Mouse (Mus musculus): Measurements from ENCODE around the gene Slit1. TPM values are rescaled to one million over a fixed set of nuclear protein-coding genes. Genes with fewer than 3 reads are reported as not detected.

Gene Slit1
- polyA plus RNA-seq, 1 experiment from 2014 or later, result 18.2 TPM

DNA sequence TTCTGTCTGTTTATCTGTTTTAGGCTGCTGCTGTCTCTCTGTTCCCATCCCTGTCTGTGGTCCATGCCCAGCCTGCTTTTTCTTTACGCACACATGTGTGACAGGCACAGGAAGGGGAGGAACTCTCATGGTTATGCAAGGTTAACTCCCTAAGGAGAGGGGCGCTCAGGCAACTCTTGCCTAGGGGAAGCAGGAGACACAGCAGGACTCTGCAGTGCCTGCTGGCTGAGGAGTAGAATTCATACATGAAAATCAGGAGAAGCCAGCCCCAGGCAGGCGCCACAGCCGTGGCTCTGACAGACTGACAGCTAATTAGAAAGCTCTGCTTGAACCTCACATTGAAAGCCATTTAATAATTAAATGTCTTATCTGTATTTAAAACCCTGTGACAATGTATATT lies 70.6 kb downstream of the Slit1 start:
- peaks cover 59% of the 10 kb centered on the region for H3K4me1 ChIP-seq (ENCODE audit: control insufficient read depth, insufficient read depth, low read length)
- no peak overlapping the region for H3K4me3 ChIP-seq (ENCODE audit: low read depth, low read length)
- H3K27ac ChIP-seq (ENCODE audit: low read length), result peak overlapping the region; percentile 72
- peak; percentile 41; the same call in 1 of the 2 replicates for ATAC-seq
- H3K9me3 ChIP-seq (replicated peaks; ENCODE audit: control insufficient read depth, low read length, poor library complexity, severe bottlenecking), result no peaks in the 10 kb centered on the region
- H3K4me2 ChIP-seq (ENCODE audit: low read length), result no peak overlapping the region; the same call in 1 of the 2 replicates
- H3K36me3 ChIP-seq (ENCODE audit: control insufficient read depth, insufficient read depth, low read length), result no peaks in the 10 kb centered on the region
- 12% methylated on average over 4 of the region's 4 CpGs for WGBS
- no peaks in the 10 kb centered on the region for H3K27me3 ChIP-seq (ENCODE audit: control insufficient read depth, insufficient read depth, low read depth, low read length)
- H3K9ac ChIP-seq (ENCODE audit: low read depth, low read length), result no peak overlapping the region

DNA sequence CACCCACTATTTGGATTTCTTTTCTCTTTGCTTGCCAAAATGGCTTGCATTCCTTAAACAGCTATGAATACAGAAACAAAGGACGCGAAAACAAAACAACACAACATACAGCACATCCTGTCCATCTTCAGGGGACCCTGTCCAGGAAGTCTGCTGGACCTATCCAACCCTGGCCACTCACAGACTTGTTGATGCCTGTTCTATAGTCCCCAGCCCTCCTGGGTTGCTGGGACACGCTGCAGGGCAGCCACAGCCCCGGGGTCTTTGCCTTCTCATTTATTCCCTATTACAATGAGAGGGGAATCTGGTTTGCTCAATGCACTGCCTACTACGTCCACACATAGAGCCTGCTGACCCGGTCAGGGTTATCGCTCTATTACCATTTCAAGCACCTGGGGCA lies 72.5 kb downstream of the Slit1 start:
- WGBS, result 34% methylated on average over 7 of the region's 7 CpGs

DNA sequence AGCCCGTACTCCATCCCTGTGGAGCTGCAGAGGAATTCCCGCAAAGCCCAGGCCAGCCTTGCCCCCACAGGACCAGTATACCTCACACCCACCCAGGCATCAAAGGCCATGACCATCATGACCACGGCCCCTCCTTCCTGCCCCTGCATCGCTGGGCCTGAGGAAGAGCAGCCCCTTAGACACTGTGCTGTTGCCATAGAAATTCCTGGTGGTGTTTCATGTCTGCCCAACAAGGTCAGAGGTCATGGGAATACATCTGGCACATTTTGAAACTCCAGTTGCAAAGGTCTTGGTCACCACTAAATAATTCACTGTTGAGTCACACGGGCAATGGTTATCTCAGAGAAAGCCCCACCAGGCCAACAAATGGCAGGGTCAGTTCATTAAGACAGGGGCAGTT lies 73.0 kb downstream of the Slit1 start:
- peak; percentile 30; the same call in 1 of the 2 replicates for ATAC-seq
- Histone ChIP-seq H3K27me3 (ENCODE audit: control insufficient read depth, insufficient read depth, low read depth, low read length) (no peaks in the 10 kb centered on the region; the same call in 1 of the 2 replicates), H3K36me3 (ENCODE audit: control insufficient read depth, insufficient read depth, low read length) (no peaks in the 10 kb centered on the region), H3K4me3 (ENCODE audit: low read depth, low read length) (no peak overlapping the region), H3K27ac (ENCODE audit: low read length) (peak overlapping the region; percentile 53), H3K9me3 (replicated peaks; ENCODE audit: control insufficient read depth, low read length, poor library complexity, severe bottlenecking) (no peaks in the 10 kb centered on the region), H3K9ac (ENCODE audit: low read depth, low read length) (no peak overlapping the region), H3K4me1 (ENCODE audit: control insufficient read depth, insufficient read depth, low read length) (peaks cover 48% of the 10 kb centered on the region), H3K4me2 (ENCODE audit: low read length) (no peak overlapping the region)
- WGBS, result 22% methylated on average over 5 of the region's 5 CpGs

More for the DNA sequence above, 72.5 kb downstream of the Slit1 start:
- Histone ChIP-seq H3K4me1 (ENCODE audit: control insufficient read depth, insufficient read depth, low read length) (peaks cover 49% of the 10 kb centered on the region), H3K27ac (ENCODE audit: low read length) (peak overlapping the region; percentile 15; the same call in 1 of the 2 replicates), H3K27me3 (ENCODE audit: control insufficient read depth, insufficient read depth, low read depth, low read length) (no peaks in the 10 kb centered on the region; the same call in 1 of the 2 replicates), H3K9me3 (replicated peaks; ENCODE audit: control insufficient read depth, low read length, poor library complexity, severe bottlenecking) (no peaks in the 10 kb centered on the region), H3K4me2 (ENCODE audit: low read length) (no peak overlapping the region), H3K9ac (ENCODE audit: low read depth, low read length) (no peak overlapping the region), H3K36me3 (ENCODE audit: control insufficient read depth, insufficient read depth, low read length) (no peaks in the 10 kb centered on the region), H3K4me3 (ENCODE audit: low read depth, low read length) (no peak overlapping the region)
- no peak for ATAC-seq

DNA sequence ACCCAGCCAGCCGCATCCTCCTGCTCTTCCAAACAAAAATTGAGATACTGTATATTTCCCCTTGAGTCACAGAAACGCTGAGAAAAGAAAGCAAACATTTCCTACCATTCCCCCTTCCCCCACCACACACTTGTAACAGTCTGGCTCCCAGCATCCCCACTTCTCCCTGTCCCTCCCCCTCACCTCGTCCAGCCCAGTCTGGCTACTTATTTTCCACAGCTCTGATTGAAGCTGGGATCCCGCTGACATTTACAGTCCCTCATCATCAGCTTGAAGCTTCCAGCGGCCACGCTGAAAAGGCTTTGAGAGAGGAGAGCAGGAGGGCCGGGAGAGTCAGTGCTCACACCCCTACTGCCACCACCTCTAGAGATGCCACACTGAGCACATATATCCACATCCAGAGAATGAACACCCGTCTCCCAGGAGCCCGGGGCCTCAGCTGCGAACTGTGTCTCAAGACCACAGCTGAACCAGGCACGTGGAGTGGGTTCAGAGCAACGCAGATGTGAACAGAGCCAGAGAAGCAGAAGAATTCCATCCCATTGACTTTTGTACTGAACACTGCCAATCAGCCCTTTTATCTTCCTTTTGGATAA lies 73.6 kb downstream of the Slit1 start:
- peaks cover 48% of the 10 kb centered on the region for H3K4me1 ChIP-seq (ENCODE audit: control insufficient read depth, insufficient read depth, low read length)
- peak; percentile 6; the same call in 1 of the 2 replicates for ATAC-seq
- WGBS, result 10% methylated on average over 12 of the region's 12 CpGs

DNA sequence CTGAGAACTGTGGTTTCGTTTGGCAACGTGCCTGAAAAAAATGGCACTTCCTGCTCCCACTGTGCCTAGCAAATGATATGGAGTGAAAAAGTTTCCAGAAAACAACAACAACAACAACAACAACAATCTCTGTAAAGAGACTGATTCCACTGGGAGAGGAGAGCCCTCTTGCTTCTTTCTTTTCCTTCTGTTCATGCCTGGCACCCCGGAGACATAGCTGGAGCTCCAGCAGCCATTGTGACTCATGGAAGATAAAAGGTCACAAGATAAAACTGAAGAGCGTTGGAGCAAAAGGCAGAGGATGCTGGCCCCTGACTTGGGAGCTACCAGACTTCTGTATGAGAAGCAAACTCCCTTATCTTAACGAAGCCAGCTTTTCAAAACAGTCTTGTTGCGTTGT lies 75.9 kb downstream of the Slit1 start:
- no peak overlapping the region for H3K9ac ChIP-seq (ENCODE audit: low read depth, low read length)
- WGBS, result 54% methylated on average over 6 of the region's 6 CpGs
- no peak for ATAC-seq
- H3K4me1 ChIP-seq (ENCODE audit: control insufficient read depth, insufficient read depth, low read length), result peaks cover 57% of the 10 kb centered on the region
- no peak overlapping the region for H3K4me2 ChIP-seq (ENCODE audit: low read length)
- no peak overlapping the region for H3K27ac ChIP-seq (ENCODE audit: low read length)
- no peaks in the 10 kb centered on the region for H3K36me3 ChIP-seq (ENCODE audit: control insufficient read depth, insufficient read depth, low read length)
- no peaks in the 10 kb centered on the region for H3K9me3 ChIP-seq (replicated peaks; ENCODE audit: control insufficient read depth, low read length, poor library complexity, severe bottlenecking)
- H3K27me3 ChIP-seq (ENCODE audit: control insufficient read depth, insufficient read depth, low read depth, low read length), result no peaks in the 10 kb centered on the region; the same call in 1 of the 2 replicates
- no peak overlapping the region for H3K4me3 ChIP-seq (ENCODE audit: low read depth, low read length)

More for the DNA sequence above, 73.6 kb downstream of the Slit1 start:
- Histone ChIP-seq H3K9me3 (replicated peaks; ENCODE audit: control insufficient read depth, low read length, poor library complexity, severe bottlenecking) (no peaks in the 10 kb centered on the region), H3K27me3 (ENCODE audit: control insufficient read depth, insufficient read depth, low read depth, low read length) (no peaks in the 10 kb centered on the region; the same call in 1 of the 2 replicates), H3K36me3 (ENCODE audit: control insufficient read depth, insufficient read depth, low read length) (no peaks in the 10 kb centered on the region), H3K27ac (ENCODE audit: low read length) (peak overlapping the region; percentile 53), H3K4me3 (ENCODE audit: low read depth, low read length) (no peak overlapping the region), H3K9ac (ENCODE audit: low read depth, low read length) (peak overlapping the region; percentile 7; the same call in 1 of the 2 replicates), H3K4me2 (ENCODE audit: low read length) (no peak overlapping the region)

DNA sequence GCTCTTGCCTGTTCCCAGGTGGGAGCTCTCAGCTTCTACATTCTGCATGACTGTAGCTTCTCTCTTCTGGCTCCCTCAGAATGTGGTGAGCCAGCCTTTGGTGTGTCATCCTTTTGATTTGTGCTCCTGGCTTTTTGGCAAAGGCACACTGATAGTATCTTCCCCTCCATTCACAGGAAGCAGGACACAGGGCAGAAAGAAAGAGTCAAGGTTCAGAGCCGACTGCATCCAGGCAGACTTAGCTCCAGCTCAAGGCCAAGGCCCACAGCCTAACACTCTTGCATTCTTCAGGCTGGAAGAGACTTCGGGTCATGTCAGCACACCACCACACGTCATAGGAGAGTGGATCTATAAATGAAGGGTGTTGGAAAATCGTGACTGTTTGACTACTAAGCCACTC lies 77.5 kb downstream of the Slit1 start:
- Histone ChIP-seq H3K27me3 (ENCODE audit: control insufficient read depth, insufficient read depth, low read depth, low read length) (no peaks in the 10 kb centered on the region; the same call in 1 of the 2 replicates), H3K4me3 (ENCODE audit: low read depth, low read length) (no peak overlapping the region), H3K4me1 (ENCODE audit: control insufficient read depth, insufficient read depth, low read length) (peaks cover 48% of the 10 kb centered on the region), H3K4me2 (ENCODE audit: low read length) (no peak overlapping the region), H3K9me3 (replicated peaks; ENCODE audit: control insufficient read depth, low read length, poor library complexity, severe bottlenecking) (no peaks in the 10 kb centered on the region), H3K36me3 (ENCODE audit: control insufficient read depth, insufficient read depth, low read length) (no peaks in the 10 kb centered on the region), H3K9ac (ENCODE audit: low read depth, low read length) (no peak overlapping the region), H3K27ac (ENCODE audit: low read length) (no peak overlapping the region)
- ATAC-seq, result no peak
- WGBS, result 73% methylated on average over 4 of the region's 4 CpGs

DNA sequence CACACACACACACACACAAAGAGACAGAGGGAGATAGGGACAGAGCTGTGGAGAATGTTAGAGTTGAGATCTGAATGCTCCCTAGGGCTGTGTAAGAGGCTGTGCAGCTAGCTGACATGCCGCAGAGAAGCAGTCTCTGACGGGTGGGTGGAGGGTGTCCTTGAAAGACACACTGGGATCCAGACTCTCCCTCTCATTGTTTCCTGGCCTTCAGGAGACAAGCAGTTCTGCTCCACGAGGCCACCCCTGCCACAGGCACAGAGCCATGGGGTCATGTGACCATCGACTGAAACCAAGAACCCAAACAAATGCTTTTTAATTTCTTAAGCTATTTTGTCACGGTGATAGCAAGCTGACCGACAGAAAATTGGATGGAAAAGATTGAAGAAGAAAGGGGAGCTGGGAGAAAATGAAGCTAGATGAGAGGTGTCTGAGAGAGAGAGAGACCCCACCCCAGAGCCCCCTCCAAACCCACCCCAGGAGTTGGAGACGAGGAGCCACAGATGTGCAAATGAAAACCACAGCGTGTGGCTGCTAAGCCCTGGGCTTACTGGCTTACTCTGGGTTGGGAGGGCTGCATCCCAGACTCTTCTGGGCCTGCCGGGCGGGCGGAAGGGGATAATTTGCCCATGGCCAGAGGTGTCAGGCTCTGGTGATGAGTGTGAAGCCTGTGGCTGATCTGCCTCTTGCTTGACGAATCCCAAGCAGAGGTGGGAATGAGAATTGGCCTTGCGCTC lies 79.8 kb downstream of the Slit1 start:
- H3K9me3 ChIP-seq (replicated peaks; ENCODE audit: control insufficient read depth, low read length, poor library complexity, severe bottlenecking), result no peaks in the 10 kb centered on the region
- H3K27me3 ChIP-seq (ENCODE audit: control insufficient read depth, insufficient read depth, low read depth, low read length), result no peaks in the 10 kb centered on the region; the same call in 1 of the 2 replicates
- H3K27ac ChIP-seq (ENCODE audit: low read length), result peak overlapping the region; percentile 48
- no peaks in the 10 kb centered on the region for H3K36me3 ChIP-seq (ENCODE audit: control insufficient read depth, insufficient read depth, low read length)
- ATAC-seq, result 0 out of 2 replicates have a peak, but pooled peaks have one; percentile 1
- no peak overlapping the region for H3K4me3 ChIP-seq (ENCODE audit: low read depth, low read length)
- WGBS, result 7% methylated on average over 13 of the region's 13 CpGs
- peak overlapping the region; percentile 33 for H3K9ac ChIP-seq (ENCODE audit: low read depth, low read length)
- H3K4me1 ChIP-seq (ENCODE audit: control insufficient read depth, insufficient read depth, low read length), result peaks cover 37% of the 10 kb centered on the region
- 0 out of 2 replicates have a peak overlapping the region, but pooled peaks have one; percentile 6 for H3K4me2 ChIP-seq (ENCODE audit: low read length)

DNA sequence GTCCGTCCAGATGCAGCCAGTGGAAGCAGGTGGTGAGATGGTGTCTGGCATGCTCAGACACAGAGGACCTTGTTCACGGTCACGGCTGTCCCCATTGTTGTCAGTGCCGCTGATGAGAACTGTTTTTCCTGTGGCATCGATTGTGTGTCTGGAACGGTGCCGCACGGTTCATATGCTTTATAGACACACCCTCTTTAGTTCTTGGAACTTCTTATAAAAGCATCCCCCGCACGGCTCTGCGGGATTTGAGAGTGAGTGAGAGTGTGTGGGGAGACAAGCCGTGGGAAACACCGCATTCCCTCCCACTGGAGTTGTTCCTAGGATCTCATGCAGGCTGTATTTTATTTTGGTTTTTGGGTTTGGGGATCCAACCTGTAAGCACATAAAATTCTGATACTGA lies 82.0 kb downstream of the Slit1 start:
- no peak overlapping the region for H3K4me3 ChIP-seq (ENCODE audit: low read depth, low read length)
- H3K9ac ChIP-seq (ENCODE audit: low read depth, low read length), result no peak overlapping the region
- H3K9me3 ChIP-seq (replicated peaks; ENCODE audit: control insufficient read depth, low read length, poor library complexity, severe bottlenecking), result no peaks in the 10 kb centered on the region
- H3K4me1 ChIP-seq (ENCODE audit: control insufficient read depth, insufficient read depth, low read length), result peaks cover 55% of the 10 kb centered on the region
- no peak for ATAC-seq
- WGBS, result 50% methylated on average over 13 of the region's 13 CpGs
- H3K4me2 ChIP-seq (ENCODE audit: low read length), result no peak overlapping the region
- H3K27me3 ChIP-seq (ENCODE audit: control insufficient read depth, insufficient read depth, low read depth, low read length), result no peaks in the 10 kb centered on the region; the same call in 1 of the 2 replicates
- H3K27ac ChIP-seq (ENCODE audit: low read length), result no peak overlapping the region
- H3K36me3 ChIP-seq (ENCODE audit: control insufficient read depth, insufficient read depth, low read length), result no peaks in the 10 kb centered on the region

DNA sequence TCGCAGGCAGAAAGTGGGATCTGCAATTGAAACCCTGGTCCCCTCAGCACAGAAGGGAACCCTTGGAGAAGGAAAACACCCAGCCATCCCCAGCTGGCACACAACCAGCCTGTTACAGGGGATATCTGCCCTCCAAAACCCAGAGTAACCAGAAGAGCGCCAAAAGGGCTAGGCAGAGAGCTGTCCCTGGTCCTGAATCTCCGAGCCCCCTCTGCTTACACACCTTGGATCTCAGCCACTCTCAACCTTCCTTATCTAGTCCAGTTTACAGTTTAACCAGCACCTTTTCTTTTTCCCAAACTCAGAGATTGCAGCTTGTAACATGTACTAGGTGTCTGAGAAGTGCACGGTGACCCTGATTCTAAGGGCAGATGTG lies 82.5 kb downstream of the Slit1 start:
- WGBS, result 33% methylated on average over 4 of the region's 4 CpGs
- no peaks in the 10 kb centered on the region for H3K27me3 ChIP-seq (ENCODE audit: control insufficient read depth, insufficient read depth, low read depth, low read length)

More for the DNA sequence above, 82.5 kb downstream of the Slit1 start:
- Histone ChIP-seq H3K36me3 (ENCODE audit: control insufficient read depth, insufficient read depth, low read length) (no peaks in the 10 kb centered on the region), H3K4me2 (ENCODE audit: low read length) (no peak overlapping the region), H3K4me3 (ENCODE audit: low read depth, low read length) (no peak overlapping the region), H3K4me1 (ENCODE audit: control insufficient read depth, insufficient read depth, low read length) (peaks cover 55% of the 10 kb centered on the region), H3K27ac (ENCODE audit: low read length) (no peak overlapping the region; the same call in 1 of the 2 replicates), H3K9ac (ENCODE audit: low read depth, low read length) (no peak overlapping the region), H3K9me3 (replicated peaks; ENCODE audit: control insufficient read depth, low read length, poor library complexity, severe bottlenecking) (no peaks in the 10 kb centered on the region)
- no peak for ATAC-seq
